Mouse (Mus musculus) heart, postnatal 10 days (tissue): ENCODE data around the gene Haus3. TPM values are rescaled to one million over a fixed set of nuclear protein-coding genes. Genes with fewer than 3 reads are reported as not detected.
A peak's percentile ranks its signal among the peaks of the same experiment; 100 is the strongest.

ENCODE experiments used
- DNase-seq, 2 experiments: peaks; one replicate each; pipeline ENCODE4 v3.0.0; 2021
- intact Hi-C: fragments of 180-260 bp; cut with DNase I; formaldehyde crosslinking; loops from one replicate; pipeline ENCODE4 v1.15.1; 2025
- total RNA-seq, 2 experiments: library from RNA; stranded (reverse); gene quantifications; 2 replicates each; pipeline ENCODE4 v1.2.3; 2021

Gene Haus3
- total RNA-seq, 2 experiments from 2014 or later: 6.9 to 7.4 TPM

DNA sequence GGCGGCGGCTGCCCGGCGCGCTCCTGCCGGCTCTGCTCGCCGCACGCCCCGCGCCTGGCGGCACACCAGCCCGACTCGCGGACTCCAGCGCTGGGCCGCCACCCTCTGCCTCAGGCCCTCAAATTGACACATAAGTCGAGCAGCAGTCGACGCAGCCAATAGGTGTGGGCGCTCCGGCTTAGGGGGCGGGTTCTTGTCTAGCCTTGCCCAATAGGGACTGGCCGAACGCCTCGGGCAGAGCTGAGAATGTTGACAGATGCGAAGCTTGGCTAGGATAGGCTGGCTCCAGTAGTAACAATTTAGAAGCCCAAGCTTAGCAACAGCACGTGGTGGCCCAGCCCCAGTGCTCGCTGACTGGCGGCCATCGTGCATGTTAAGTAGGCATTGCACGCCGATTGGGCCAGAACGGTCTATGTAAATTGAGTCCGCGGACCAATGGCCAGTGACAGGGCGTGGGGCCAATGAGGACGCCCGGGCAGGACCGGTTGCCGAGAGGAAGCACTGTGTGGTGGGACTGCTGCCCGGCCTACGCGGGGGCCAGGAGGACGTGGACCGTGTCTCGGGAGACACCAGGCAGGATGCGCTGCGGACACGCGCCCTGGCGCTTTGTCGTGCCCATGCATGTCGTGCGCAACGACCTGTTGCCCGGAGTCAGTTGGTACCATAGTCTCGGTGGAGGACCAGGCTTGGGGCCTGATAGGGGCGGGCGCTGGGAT is 18.4 kb upstream of the Haus3 start, which contains the start of gene Mxd4:
Gene Mxd4, minus strand, starts transcription at position 120 of the 716 bp plus-strand sequence.
- intact Hi-C loops: no loop called here
- peak; percentile 99 to 100 for DNase-seq

DNA sequence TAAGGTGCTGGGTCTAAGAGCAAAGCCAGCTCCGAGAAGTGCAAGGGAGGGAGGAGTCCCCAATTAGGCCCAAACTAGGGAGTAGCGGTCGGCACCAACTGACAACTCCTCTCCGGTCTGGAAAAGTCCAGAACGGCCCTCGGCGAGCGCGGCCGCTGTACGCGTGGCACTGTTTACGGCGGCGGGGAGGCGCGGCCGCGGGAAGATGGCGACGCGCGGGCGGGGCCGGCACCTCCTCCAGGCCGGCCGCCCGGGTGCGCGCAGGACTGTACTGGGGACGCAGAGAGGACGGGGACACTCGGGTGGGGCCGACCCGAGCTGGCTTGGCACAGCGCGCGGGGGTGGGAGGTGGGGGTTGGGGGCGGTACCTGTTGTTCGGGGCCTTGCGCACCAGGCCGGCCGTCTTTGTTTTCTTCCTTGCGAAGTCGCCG is 17.6 kb upstream of the Haus3 start:
- DNase-seq: peak; percentile 68 to 73
- intact Hi-C loops: no loop called here

DNA sequence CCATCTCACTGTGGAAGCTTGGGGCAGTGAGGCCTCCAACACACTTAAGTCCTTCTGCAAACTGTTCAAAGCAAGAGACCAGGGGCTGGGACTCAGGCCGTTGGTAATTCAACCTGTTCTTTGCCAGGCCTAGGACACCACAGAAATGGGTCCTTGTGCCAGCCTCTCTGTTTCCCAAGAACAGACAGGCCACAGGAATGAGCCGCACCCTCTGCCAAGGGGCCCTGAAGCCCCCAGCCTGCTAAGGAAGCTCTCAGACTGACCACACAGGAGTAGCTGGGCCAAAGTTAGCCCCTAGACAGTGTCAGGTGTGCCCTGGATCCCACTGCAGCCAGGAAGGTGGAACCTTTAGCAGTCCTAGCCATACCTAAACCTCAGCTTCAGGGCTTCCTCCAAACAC is 17.1 kb upstream of the Haus3 start:
- intact Hi-C loops: no loop called here
- no peak for DNase-seq

DNA sequence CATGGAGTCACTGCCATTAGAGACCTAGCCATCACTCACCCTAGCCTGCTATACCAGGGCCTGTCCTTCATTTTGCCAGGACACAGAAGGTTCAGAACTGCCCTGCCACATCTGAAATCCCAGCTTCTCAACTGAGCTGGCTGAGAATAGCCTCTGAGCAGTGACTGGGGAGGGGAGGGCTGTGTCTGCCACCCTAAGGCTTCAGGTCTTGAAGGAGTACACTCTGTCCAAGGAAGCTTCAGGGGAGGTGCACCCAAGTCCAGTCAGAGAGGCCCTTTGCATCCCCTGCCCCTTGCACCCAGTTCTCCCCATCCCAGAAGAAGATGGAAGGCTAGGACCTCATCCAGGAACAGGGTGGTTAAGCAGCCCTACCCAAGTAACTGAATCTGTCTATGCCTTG is 16.5 kb upstream of the Haus3 start:
- intact Hi-C loops: no loop called here
- no peak for DNase-seq

DNA sequence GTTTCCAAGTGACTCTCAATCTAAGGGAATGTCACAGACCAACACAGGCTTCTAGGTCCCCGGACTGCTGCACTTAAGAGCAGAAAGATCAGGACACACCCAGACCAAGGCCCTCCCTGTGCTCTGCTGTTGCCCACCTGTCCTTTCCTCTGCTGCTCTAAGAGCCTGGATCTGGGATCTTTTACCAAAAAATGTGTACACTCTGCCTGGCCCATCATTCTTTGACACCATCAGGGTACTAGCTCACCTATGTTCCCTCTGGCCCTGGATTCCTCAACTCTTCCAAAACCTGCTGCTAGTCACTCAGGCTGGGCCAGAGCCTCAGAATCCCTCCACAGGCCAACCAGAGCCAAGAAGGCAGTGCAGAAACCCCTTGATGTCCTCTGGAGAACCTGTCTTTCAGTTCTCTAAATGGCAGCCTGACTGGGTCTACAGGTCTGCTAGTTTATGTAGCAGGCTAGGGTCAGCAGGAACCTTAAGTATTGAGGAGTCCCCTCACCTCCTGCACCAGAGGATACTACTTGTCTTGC is 15.8 kb upstream of the Haus3 start:
- intact Hi-C loops: no loop called here
- no peak for DNase-seq

DNA sequence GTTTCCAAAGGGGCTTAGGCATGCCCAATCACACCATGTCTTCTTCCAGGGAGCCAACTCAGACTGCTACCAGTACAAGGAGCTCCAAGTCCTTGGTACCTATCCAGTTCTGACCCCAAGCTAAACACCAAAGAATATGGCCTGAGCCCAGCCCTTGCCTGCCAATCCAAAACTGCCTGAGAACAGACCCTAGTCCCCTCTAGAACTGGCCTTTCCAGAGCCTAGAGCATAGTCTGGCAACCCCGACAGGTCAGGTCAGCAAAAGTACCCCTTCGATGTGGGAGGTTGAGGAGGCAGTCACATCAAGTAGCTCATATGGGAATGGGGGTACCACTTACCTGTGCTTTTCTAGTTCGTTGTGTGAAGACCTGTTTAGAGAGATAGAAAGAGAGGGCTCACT is 14.6 kb upstream of the Haus3 start:
- no peak for DNase-seq
- intact Hi-C loops: no loop called here

DNA sequence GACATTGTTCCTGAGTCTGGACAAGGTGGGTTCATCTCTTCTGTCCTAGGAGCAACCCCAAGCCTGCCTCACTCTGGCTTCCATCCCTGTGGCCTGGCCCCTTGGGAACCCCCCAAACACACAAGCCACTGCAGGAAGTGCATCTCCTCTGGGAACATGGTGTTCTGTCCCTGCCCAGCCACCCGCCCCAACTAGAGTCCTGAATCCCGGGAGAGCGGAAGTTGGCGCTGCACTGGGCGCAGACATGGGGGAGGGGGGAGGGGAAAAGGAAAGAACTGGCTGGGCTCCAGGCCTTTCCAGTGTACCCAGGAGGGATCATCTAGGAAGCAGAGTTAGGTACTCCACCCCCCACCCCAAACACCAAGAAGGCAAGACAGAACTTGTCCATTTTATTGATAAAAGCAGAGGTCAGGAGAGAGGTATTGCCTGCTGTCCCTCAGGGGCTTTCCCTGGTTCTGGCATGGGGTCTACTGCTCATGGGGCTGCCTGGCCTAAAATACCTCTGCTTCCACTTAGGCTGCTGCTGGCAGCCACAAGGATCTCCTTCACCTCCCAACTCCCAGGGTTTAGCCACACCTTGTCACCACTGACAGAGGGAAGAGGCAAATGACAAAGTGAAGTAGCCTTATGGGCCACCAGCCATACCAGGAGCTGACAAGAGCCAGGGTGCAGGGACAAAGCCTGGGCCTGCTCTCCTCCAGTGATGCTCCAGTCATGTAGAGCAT is 14.0 kb upstream of the Haus3 start:
- intact Hi-C loops: no loop called here
- DNase-seq: peak; percentile 68 to 71

DNA sequence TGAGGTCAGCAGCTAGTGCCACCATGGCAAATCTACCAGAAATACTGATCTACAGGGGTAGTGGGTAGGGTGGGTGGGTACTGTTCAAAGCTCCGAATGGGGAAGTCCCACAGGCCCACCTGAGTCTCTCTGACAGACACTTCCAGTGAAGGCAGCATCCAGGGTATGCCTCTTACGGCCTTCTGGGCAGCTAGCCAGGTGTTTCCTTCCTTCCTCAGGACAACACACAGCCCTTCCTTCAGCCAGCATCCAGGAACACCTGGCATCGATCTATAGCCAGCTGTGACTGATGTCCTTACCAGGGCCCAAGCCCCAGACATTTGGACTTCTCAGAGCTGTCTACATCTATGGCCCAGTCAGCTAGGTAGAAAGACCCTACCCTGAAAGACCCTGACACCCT is 13.2 kb upstream of the Haus3 start:
- intact Hi-C loops: loop anchor here (1.0 kb wide), 1 partner anchor 11 kb away; no protein-coding TSS in a partner anchor
- DNase-seq: no peak

DNA sequence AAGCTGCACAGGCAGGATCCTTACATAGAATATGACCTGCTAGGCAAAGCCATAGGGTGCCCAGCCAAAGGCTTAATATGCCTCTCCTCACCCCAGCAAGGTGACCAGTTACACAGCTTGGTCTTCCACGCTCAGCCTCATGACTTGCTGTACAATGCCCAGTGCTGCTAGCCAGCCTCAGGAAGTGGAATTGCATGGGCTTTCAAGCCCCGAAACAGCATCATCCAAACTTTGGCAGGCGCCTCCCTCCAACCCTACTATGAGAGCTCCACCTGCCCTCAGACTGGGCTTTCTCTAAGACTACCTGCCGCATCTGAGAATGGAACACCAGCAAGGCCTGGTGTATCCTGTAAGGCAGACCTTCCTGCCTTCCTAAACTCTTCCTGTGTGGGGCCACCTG is 8.5 kb upstream of the Haus3 start:
- DNase-seq: peak in 1 of 2 experiments; percentile 1

DNA sequence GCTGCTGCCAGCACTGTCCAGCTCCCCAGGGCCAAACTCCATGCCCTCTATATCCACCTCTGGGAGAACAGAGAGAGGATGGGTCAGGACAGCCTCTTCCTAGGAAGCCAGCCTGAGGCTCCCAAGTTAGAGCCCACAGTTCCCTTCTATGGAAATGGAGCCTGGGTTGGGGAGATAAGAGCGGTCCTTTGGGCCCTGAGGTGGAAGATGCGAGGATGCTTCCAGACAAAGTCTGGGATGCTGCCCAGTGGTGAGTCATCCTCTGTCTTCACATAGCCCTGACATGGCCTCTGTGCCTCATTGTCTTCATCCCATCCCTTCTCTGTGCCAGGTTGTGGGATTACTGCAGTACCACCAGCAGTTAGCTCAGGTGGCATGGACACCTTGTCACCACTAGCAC is 7.8 kb upstream of the Haus3 start:
- DNase-seq: peak in 1 of 2 experiments; percentile 15
- intact Hi-C loops: no loop called here

More for the DNA sequence above, 8.5 kb upstream of the Haus3 start:
- intact Hi-C loops: no loop called here

DNA sequence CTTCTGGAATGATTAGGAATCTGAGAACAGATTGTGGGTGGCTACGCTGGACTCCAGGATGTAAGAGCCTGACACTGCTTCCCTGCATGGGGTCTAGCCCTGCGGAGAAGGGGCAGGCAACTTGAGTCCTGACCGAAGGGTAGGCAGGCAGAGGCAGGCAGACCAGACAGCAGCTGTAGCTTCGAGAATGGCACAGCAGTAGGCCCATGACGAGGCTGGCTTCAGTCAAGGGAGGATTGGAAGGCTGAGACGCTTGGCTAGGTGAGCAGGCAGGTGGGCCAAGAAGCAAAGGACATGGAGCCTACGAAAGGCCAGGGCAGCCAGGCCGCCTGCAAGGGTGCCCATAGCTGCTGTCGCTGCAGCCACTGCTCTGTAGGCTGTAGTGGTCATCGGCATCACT is 7.4 kb upstream of the Haus3 start:
- intact Hi-C loops: no loop called here

DNA sequence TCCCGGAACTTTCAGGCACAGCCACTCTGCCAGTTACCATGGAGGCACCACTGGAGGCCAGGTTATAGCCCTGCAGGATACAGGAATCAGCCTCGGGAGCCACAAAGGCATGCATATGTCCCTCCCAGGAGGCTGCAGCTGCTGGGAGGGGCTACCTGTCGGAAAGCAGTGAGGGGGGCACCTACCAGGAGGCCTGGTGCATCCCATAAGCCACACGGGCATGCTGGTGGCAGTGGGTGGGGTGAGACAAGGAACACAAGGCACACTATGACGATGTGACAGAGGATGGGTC is 6.0 kb upstream of the Haus3 start:
- no peak for DNase-seq
- intact Hi-C loops: no loop called here

More for the DNA sequence above, 7.4 kb upstream of the Haus3 start:
- no peak for DNase-seq

DNA sequence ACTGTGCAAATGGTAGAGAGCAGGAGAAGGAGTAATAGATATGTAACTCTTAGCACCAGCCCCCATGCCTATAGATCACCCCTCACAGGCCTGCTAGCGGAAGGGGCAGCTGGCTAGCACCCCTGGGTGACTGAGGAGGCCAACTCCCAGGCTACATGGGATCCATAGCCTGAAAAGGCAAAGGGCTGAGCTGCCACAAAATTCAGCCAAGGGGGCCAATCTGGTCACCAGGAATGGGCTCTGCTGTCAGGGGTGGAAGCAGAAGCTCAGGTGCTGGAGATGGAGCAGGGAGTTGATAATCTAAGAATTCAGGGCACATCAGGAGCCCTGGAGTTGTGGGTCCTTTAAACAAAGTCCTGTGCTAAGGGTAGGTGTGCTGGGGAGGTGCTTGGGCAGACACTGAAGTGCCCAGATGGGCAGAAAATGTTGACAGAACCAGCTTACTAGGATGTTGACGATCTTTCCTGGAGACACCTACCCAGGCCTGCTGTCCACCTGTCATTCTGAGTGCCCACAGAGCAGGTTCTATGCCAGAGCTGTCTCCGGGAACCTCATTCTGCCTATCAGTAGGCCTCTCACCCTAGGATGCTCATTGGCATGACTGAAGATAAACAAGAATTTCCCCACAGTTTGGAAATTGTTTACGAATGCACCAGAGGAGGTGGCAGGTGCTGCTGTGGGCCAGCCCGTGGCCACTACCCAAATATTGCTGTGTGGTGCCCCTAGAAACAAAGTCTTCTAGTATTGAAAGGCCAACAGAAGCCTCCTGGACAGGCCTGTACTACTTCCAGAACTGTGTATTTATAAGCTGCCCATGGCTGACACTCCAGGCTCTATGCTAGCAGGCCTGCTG is 5.4 kb upstream of the Haus3 start:
- DNase-seq: no peak
- intact Hi-C loops: no loop called here

DNA sequence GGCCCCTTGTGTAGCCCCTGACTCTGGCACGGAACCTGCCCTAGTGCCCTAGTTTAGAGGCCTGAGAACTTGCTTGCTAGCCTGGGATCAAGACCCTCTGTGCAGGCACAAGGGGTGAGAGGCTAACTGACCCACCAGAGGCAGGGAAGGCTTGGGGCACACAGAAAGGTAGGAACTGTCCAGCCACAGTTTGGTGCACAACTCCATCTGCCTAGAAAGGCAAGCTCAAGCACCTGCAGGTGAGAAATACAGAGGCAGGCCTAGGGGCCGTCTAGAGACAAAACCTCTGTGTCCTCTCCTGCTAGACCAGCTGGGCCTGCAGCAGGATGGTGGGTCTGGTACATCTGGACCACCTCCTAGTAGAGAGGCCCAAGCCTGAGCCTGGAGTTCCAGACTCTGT is 4.7 kb upstream of the Haus3 start:
- intact Hi-C loops: no loop called here
- no peak for DNase-seq

DNA sequence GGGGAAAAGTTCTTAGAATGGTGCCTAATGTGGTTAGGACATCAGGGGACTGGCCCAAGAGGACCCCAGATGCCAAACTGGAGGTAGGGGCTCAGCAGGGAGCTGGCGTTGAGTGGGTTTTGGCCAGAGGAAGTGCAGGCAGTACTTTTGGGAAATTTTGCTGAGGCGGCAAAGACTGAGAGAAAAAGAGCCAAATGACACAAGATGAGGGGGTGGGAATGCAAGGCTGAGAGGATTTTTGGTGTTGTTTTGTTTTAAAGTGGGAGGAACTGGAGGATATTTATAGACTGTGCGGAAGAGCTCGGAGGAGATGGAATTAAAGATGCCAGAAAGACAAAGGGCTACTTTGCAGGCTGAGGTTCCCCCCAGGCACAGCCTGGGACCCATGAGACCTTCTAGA is 1.4 kb upstream of the Haus3 start:
- DNase-seq: peak in 1 of 2 experiments; percentile 47
- intact Hi-C loops: loop anchor here (1.0 kb wide), 1 partner anchor 12 kb away; no protein-coding TSS in a partner anchor

DNA sequence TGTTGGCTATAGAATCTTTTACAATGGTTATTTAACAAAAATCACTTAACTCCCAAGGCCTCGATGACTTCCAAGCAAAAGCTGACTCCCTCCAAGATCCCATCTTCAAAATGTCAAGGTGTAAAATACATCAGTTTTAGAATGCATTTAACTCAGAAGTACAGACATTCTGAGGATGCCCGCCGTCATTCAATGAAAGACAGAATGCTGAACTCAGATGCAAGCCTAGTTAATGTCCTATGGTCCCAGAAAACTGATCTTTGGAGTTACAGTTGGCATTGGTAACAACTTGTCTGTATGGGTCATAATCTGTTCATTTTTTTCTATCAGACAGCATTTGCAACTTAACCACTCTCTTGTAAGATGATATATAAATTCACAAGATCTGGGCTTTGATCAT is 627 bp upstream of the Haus3 start:
- intact Hi-C loops: no loop called here
- no peak for DNase-seq

DNA sequence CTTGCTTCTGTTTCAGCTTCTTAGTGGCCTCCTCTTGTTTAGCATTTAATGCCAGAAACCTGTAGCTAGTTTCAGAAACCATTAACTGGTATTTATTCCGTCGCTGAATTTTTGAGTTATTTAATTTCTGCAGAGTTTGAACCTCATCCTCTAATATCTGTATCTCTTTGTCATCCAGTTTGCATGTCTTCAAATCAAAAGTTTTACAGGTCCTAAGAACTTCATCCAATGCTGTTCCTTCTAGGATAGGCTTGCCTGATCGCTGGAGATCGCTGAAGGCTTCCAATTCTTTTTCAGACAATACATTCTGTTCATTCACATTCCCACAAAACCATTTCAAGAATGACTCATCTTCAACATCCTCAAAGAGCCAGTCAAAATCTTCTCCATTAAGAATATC is 1.5 kb downstream of the Haus3 start:
- intact Hi-C loops: no loop called here
- DNase-seq: no peak

DNA sequence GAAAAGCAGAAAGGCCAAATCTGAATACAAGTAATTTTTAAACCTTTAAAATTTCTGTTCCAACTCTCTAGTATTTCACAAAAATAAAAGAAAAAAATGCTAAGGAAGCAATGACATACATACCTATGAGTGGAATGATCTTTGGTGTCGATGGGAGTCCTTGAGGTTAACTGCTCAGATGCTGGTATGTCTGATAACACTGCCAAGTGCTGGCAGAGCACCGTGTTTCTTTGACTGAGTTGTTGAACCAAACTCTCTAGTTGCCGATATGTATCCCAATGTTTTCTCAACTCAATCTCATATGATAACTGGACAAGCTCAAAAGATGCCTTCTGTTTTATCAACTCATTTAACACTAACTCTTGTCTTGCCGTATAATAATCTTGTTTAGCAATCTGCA is 3.5 kb downstream of the Haus3 start:
- intact Hi-C loops: no loop called here
- no peak for DNase-seq

DNA sequence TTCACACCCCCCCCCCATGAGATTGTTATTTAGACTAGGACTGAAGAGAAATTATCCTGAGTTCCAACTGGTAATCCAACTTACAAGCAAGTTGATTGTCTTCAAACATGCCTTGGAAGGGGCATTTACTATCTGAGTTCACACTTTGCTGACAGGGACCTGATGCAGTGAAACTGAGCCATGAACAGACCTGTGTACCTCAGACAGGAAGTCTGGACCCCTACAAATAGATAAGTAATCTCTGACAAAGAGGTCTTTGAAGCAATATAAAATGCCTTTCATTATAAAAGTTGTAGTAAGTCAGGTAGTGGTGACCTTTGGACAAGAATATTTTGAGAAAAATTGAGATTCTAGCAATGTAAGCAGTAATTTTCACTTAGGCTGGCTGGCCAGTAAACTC is 20.9 kb downstream of the Haus3 start:
- DNase-seq: no peak
- intact Hi-C loops: no loop called here

DNA sequence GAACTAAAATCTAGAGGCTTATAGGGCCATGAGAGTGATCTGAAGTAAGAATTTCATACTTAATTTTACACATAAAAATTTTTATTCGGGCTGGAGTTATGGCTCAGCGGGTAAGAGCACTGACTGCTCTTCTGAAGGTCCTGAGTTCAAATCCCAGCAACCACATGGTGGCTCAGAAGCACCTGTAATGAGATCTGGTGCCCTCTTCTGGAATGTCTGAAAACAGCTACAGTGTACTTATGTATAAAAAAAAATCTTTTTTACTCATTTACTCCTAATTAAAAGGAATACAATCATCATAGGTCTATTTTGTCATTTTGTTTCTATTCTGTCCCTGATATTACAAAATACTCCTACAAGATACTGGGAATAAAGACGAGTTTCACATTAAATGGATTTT is 21.8 kb downstream of the Haus3 start:
- intact Hi-C loops: no loop called here
- no peak for DNase-seq

DNA sequence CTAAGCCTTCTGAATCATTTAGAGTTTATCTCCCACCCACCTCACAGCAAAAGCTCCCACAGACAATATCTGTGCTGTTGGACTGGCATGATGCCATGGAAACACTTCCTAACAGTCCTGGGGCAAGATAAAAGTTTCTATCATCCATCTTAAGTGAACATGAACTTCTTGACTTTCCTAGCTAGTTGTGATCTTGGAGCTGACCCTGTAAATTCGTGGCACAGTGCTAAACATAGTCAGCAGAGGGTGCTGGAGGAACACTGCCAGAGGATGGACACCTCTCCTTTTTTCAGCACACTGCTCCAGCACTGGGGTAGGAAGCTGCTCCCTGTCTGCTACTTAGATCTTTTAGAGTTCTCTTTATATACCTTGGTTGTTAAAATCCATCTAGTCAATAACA is 29.6 kb downstream of the Haus3 start:
- DNase-seq: peak; percentile 70 to 73
- intact Hi-C loops: loop anchor here (2.0 to 5.0 kb wide), 2 partner anchors 51 to 113 kb away; no protein-coding TSS in a partner anchor
